Mouse (Mus musculus) heart, adult 2 months (tissue): ENCODE measurements around the gene Ppp1r11.

Source experiments
- CTCF ChIP-seq: fragments of 200-600 bp; IDR thresholded peaks from 2 replicates; pipeline ENCODE4 v1.8.1; 2022; ENCODE audit warnings: antibody characterized with exemption, mild to moderate bottlenecking, moderate library complexity
- EP300 ChIP-seq: fragments of 200-500 bp; IDR thresholded peaks from 2 replicates; pipeline ENCODE4 v1.6.1; 2011; ENCODE audit warnings: low read depth, low read length, control low read depth; ENCODE audit not compliant: insufficient read depth

- no peak for TF ChIP-seq CTCF
- TF ChIP-seq EP300: no peak
These were observed 1.1 kb upstream of the Ppp1r11 start for GRCm38 (mm10) chr17:36952631-36953030.
